Mouse (Mus musculus) neural tube, embryonic 11.5 days (tissue): ENCODE data around the gene Prdm16. TPM values are rescaled to one million over a fixed set of nuclear protein-coding genes. Genes with fewer than 3 reads are reported as not detected.
A peak's percentile ranks its signal among the peaks of the same experiment; 100 is the strongest.

ENCODE experiments used
- ATAC-seq: fragments of 200-750 bp; cut with Nextera tagmentation; 2 replicates; pipeline ENCODE4 v1.8.0; 2017; ENCODE audit warnings: moderate number of reproducible peaks, mild to moderate bottlenecking, moderate TSS enrichment, moderate library complexity; ENCODE audit not compliant: insufficient read depth, low FRiP score, low TSS enrichment
- DNase-seq: peaks from one replicate; pipeline ENCODE4 v3.0.0-alpha.2; 2015; ENCODE audit warnings: low spot score
- H3K27ac ChIP-seq: fragments of 300-500 bp; sonication (generic); 2 replicates; pipeline ENCODE4 v1.5.1; 2014; ENCODE audit warnings: low read depth, mild to moderate bottlenecking, low read length
- H3K27me3 ChIP-seq: fragments of 300-500 bp; sonication (generic); 2 replicates; pipeline ENCODE4 v1.6.1; 2014; ENCODE audit warnings: mild to moderate bottlenecking, low read length, mixed read lengths; ENCODE audit not compliant: control insufficient read depth, insufficient read depth
- H3K36me3 ChIP-seq: fragments of 300-500 bp; sonication (generic); 2 replicates; pipeline ENCODE4 v1.6.1; 2014; ENCODE audit warnings: mild to moderate bottlenecking, low read length, moderate library complexity, mixed read lengths; ENCODE audit not compliant: control insufficient read depth, insufficient read depth
- H3K4me1 ChIP-seq: fragments of 300-500 bp; sonication (generic); 2 replicates; pipeline ENCODE4 v1.6.1; 2014; ENCODE audit warnings: low read length, mixed read lengths; ENCODE audit not compliant: control insufficient read depth, insufficient read depth
- H3K4me2 ChIP-seq: fragments of 300-500 bp; sonication (generic); 2 replicates; pipeline ENCODE4 v1.6.1; 2014; ENCODE audit warnings: low read depth, mild to moderate bottlenecking, moderate library complexity
- H3K4me3 ChIP-seq: fragments of 300-500 bp; sonication (generic); 2 replicates; pipeline ENCODE4 v1.5.1; 2014; ENCODE audit warnings: low read depth, low read length
- H3K9ac ChIP-seq: fragments of 300-500 bp; sonication (generic); 2 replicates; pipeline ENCODE4 v1.6.1; 2014; ENCODE audit warnings: mild to moderate bottlenecking, low read length
- H3K9me3 ChIP-seq: fragments of 300-500 bp; sonication (generic); 2 replicates; pipeline ENCODE4 v1.6.1; 2016; ENCODE audit warnings: low read length; ENCODE audit not compliant: control insufficient read depth
- WGBS: fragments of 180-500 bp; shearing (Covaris S2); extraction: QIAGEN DNeasy Blood & Tissue Kit; methylation state at CpG from one replicate; pipeline ENCODE4 v1.1.7; 2014; 5-methylcytosine and 5-hydroxymethylcytosine counted together
- polyA plus RNA-seq: library from polyadenylated mRNA; unstranded; fragments of >200 nt; fragmentation: Nextera tagmentation; extraction: Ambion mirVana; gene quantifications from 2 replicates; pipeline ENCODE4 v1.2.1, GENCODE M21; 2014

The Prdm16 gene
- 10.9 and 12.5 TPM in 2 replicates for polyA plus RNA-seq

- peaks cover 30% of the 10 kb centered on the region for H3K4me1 ChIP-seq
- WGBS, result under 1% methylated on average over 46 of the region's 47 CpGs
- ATAC-seq, result peak; percentile 45; the same call in 1 of the 2 replicates
- H3K27me3 ChIP-seq, result peaks cover 92% of the 10 kb centered on the region
- peak; percentile 76 for DNase-seq
- no peaks in the 10 kb centered on the region for H3K36me3 ChIP-seq
- peak within 1 kb of the TSS; percentile 59 for H3K9ac ChIP-seq
- H3K9me3 ChIP-seq, result no peaks in the 10 kb centered on the region
- peak within 1 kb of the TSS; percentile 70 for H3K27ac ChIP-seq
- H3K4me3 ChIP-seq, result peak within 1 kb of the TSS; percentile 62
- peak within 1 kb of the TSS; percentile 90 for H3K4me2 ChIP-seq
Observed at GRCm38 (mm10) chr4:154636721-154637311, at the start of gene Prdm16. Gene Prdm16, minus strand, starts transcription at chr4:154636873.

- 76% methylated on average over 5 of the region's 5 CpGs for WGBS
- no peak overlapping the region for H3K4me2 ChIP-seq
- no peak for ATAC-seq
Observed at GRCm38 (mm10) chr4:154683068-154683752, 46.5 kb upstream of the Prdm16 start.

DNA sequence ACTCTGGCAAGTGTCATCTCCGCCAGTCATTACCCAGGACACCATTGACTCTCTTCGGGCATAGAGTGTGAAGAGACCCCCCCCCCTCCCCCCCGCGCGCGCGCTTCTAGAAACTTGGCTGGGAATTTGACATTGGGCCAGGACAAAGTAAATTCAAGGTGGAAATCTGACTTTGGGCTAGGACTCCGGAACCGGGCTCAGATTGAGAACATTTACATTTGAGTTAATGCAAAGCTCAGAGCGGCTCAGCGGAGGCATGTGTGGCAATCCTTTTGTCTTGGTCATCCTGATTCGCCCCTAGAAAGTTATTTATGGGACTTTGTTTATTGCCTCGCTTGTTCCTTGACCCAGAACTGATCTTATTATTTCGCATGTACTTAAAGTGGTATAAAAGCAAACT lies 45.6 kb upstream of the Prdm16 start:
- DNase-seq (no peak), ATAC-seq (no peak)
- Histone ChIP-seq H3K9me3 (no peaks in the 10 kb centered on the region), H3K4me2 (no peak overlapping the region), H3K27ac (no peak overlapping the region), H3K4me1 (no peaks in the 10 kb centered on the region), H3K4me3 (no peak overlapping the region), H3K27me3 (no peaks in the 10 kb centered on the region), H3K36me3 (no peaks in the 10 kb centered on the region), H3K9ac (no peak overlapping the region)
- WGBS, result 36% methylated on average over 14 of the region's 14 CpGs

More at GRCm38 (mm10) chr4:154683068-154683752, 46.5 kb upstream of the Prdm16 start:
- no peak overlapping the region for H3K9ac ChIP-seq
- H3K4me1 ChIP-seq, result no peaks in the 10 kb centered on the region
- no peaks in the 10 kb centered on the region for H3K27me3 ChIP-seq
- no peak overlapping the region for H3K4me3 ChIP-seq
- H3K27ac ChIP-seq, result no peak overlapping the region
- H3K36me3 ChIP-seq, result no peaks in the 10 kb centered on the region
- H3K9me3 ChIP-seq, result no peaks in the 10 kb centered on the region
- no peak for DNase-seq

DNA sequence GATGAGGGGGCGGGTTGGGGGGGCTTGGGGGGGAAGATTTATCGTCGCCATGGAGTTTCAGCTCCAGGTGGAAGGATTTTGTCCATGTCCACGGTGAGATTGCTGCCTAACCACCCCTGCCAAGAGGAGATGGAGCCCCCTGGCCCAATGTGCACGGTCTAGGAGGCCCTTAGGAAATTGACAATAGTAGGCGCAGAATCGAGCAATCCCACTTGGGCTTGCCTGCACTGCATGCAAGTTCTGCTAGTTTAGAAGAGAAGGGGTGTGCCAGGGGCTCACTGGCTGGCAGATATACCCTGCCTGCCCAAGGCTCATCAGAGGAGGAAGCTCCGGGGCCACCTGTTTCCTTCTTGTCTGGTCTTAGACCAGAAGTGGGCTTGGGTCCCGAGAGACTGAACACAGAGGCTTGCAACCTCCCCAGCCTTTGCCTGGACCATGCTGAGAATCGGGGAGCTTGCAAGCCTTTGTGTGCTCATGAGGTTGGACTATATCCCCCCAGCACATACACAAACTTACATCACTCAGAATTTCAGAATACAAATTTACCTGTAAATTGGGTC lies 38.8 kb upstream of the Prdm16 start:
- no peak overlapping the region for H3K4me3 ChIP-seq
- no peak overlapping the region for H3K4me2 ChIP-seq
- H3K36me3 ChIP-seq, result no peaks in the 10 kb centered on the region
- H3K4me1 ChIP-seq, result peaks cover 5% of the 10 kb centered on the region; the same call in 1 of the 2 replicates
- no peak for DNase-seq
- WGBS, result 66% methylated on average over 10 of the region's 10 CpGs
- H3K9ac ChIP-seq, result no peak overlapping the region
- no peak overlapping the region for H3K27ac ChIP-seq
- no peak for ATAC-seq
- H3K27me3 ChIP-seq, result no peaks in the 10 kb centered on the region
- H3K9me3 ChIP-seq, result no peaks in the 10 kb centered on the region

DNA sequence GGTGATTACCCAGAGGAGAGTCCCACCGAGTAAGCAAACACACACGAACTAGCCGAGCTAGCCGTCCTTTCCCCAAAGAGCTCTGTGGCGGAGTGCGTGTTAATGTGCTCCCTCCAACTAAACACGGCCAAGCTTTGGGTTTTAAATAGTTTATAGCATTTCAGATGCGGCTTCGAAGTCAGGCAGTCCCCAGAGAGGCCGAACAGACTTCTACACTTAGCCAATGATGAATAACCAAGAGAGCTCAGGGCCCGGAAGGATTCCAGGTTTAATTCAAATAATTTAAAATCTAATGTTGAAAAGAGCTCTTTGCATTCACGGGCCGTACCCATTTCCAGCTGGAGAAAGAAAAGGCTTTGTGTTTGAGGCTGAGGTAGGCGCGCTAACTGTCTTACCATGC lies 38.3 kb upstream of the Prdm16 start:
- H3K36me3 ChIP-seq, result no peaks in the 10 kb centered on the region
- no peak overlapping the region for H3K4me2 ChIP-seq
- DNase-seq (no peak), ATAC-seq (no peak)
- WGBS, result 37% methylated on average over 15 of the region's 15 CpGs
- no peak overlapping the region for H3K27ac ChIP-seq
- H3K27me3 ChIP-seq, result no peaks in the 10 kb centered on the region
- peaks cover 5% of the 10 kb centered on the region; the same call in 1 of the 2 replicates for H3K4me1 ChIP-seq
- no peak overlapping the region for H3K9ac ChIP-seq
- no peaks in the 10 kb centered on the region for H3K9me3 ChIP-seq
- H3K4me3 ChIP-seq, result no peak overlapping the region

- no peak overlapping the region for H3K27ac ChIP-seq
- peaks cover 5% of the 10 kb centered on the region; the same call in 1 of the 2 replicates for H3K4me1 ChIP-seq
- H3K4me3 ChIP-seq, result no peak overlapping the region
- no peaks in the 10 kb centered on the region for H3K27me3 ChIP-seq
- no peaks in the 10 kb centered on the region for H3K9me3 ChIP-seq
- DNase-seq (peak; percentile 85), ATAC-seq (no peak)
- no peak overlapping the region for H3K9ac ChIP-seq
- 4% methylated on average over 12 of the region's 12 CpGs for WGBS
- H3K36me3 ChIP-seq, result no peaks in the 10 kb centered on the region
- no peak overlapping the region for H3K4me2 ChIP-seq
Observed at GRCm38 (mm10) chr4:154674541-154674940, 37.9 kb upstream of the Prdm16 start.

DNA sequence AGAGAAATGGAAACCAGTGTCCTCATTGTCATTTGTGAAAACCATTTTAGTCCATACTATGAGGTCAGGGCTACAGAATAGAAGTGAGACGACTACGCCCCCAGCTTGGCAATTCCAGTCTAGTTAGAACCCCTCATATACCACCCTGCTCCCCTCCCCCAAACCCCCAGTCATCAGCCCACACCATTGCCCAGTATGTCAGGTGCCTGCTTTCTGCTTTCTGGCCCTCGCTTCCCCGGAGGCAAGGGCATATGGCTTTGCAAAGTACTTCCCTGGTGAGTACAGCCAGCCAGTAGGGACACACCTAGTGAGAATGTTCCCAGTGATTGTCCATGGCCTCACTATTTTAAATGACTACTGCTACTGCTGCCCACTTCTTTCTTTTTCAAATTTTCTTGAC lies 37.3 kb upstream of the Prdm16 start:
- Histone ChIP-seq H3K9ac (no peak overlapping the region), H3K4me2 (no peak overlapping the region), H3K27ac (no peak overlapping the region), H3K27me3 (no peaks in the 10 kb centered on the region), H3K36me3 (no peaks in the 10 kb centered on the region), H3K9me3 (no peaks in the 10 kb centered on the region), H3K4me1 (peaks cover 5% of the 10 kb centered on the region; the same call in 1 of the 2 replicates), H3K4me3 (no peak overlapping the region)
- no peak for ATAC-seq
- DNase-seq, result no peak
- 72% methylated on average over 4 of the region's 4 CpGs for WGBS

- H3K36me3 ChIP-seq, result no peaks in the 10 kb centered on the region
- DNase-seq (no peak), ATAC-seq (no peak)
- H3K4me2 ChIP-seq, result no peak overlapping the region
- no peaks in the 10 kb centered on the region for H3K9me3 ChIP-seq
- WGBS, result 47% methylated on average over 1 of the region's 1 CpGs
- no peak overlapping the region for H3K4me3 ChIP-seq
- H3K27ac ChIP-seq, result no peak overlapping the region
- no peak overlapping the region for H3K9ac ChIP-seq
- no peaks in the 10 kb centered on the region for H3K27me3 ChIP-seq
- peaks cover 5% of the 10 kb centered on the region; the same call in 1 of the 2 replicates for H3K4me1 ChIP-seq
Observed at GRCm38 (mm10) chr4:154672027-154672426, 35.4 kb upstream of the Prdm16 start.
